Mouse (Mus musculus): ENCODE measurements at regions not wholly inside any gene's neighbourhood (a gene's known extent, or its start where the extent isn't known, plus 50 kb on each side); places are given as distances from the start of the nearest gene placed in this dataset.

DNA sequence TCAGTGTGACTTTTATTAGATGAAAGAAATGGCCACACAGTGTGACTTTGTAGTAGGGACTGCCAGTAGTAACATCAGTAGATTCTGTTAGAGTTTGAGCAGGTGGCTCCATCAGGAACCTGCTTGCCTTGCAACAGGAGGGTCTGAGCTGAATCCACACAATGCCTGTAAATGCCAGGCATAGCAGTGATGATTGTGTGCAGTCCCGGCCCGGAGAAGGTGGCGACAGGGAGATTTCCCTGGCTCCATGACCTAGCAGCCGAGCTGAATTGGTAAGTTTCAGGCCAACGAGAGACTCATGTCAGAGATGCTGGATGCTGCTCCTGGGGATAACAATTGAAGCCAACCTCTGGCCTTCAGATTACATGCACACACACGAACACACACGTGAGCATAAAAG is 102.8 kb upstream of the Tbl1xr1 start:
- no peak for TF ChIP-seq POLR2A (IDR thresholded peaks at IDR 0.05; ENCODE audit: low read depth, low read length)
- TF ChIP-seq CTCF (conservative IDR thresholded peaks at IDR 0.05; ENCODE audit: insufficient read depth, insufficient read length, low read depth, low read length) = no peak

All from kidney, adult 2 months (tissue).